Mouse (Mus musculus) c-Kit-positive CD71-positive TER-119-positive erythroid progenitor cells, embryonic 14.5 days (primary cell): ENCODE results near the gene Kirrel3.

Source experiments
- DNase-seq: peaks from one replicate; pipeline ENCODE4 v3.0.0-alpha.2; 2013; ENCODE audit warnings: low spot score

Gene Kirrel3

DNA sequence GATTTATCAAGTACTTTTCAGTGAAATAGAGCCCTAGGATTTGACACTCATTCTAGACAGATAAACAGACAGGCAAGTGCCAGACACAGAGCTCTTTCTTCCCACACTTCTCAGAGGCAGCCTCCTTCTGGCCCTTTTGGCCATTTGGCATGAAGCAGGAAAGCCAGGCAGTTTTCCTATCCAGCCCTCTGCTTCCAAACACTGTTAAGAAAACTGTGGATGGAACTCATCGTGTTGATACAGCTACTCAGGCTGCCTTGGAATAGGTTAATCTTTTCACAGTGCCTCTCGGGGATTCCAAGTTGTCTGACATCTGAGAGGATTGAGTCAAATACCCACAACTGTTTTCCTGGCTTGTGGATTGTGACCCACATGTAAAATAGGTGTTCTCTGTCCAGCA lies 401.5 kb downstream of the Kirrel3 start:
- DNase-seq = no peak

DNA sequence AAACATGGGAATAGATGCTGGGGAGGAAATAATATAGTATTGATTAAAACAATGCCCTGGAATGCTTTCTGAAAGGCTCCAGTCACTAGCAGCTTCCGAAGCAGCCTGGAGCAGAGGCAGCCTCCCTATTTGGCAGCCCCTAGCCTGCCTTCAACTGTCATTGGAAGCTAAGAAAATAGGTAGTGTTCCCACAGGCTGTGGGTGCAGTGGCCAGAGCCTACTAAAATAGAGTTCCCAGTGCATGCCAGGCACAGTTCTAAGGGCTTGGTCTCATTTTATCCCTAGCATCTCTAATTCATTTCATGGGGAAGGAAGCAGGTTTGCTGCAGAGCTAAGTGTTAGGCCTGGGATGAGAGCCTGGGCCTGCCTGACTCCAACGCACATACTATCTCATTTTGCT lies 402.6 kb downstream of the Kirrel3 start:
- DNase-seq = no peak

DNA sequence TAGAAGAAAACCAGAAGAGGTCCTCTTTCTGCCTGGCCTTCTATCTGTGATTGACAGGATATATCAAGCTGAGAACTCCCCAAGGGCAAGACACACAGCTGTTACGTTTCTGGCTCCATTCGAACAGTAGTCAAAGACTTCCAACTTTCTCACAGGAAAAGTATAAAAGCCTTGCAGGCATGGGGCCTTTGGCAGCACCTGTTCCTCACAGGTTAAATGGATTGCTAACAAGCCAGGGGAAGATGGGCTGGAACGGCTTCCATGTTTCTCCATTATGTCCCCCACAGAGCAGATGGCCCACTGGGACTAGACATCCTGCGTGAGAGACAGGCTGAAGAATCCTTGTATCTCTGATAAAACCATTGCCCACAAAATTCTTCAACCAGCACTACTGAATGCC lies 415.5 kb downstream of the Kirrel3 start:
- no peak for DNase-seq

DNA sequence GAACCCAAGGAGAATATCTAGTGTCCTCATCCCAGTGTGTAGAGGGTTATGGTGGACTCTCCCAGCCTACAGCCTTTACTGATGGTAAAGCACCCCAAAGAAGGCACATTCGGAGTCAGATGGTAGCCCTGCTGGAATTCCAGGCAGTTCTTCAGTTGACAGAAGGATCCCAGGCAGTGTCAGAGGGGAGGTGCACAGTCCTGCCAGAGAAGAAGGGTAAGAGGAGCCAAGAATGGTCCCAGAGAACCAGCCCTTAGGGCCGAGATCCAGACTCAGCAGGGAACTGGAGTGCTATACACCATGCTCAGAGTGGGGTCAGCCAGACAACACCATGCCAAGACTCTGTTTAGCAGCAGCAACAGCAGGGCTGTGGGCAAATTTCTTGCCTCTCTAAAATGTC lies 416.2 kb downstream of the Kirrel3 start:
- no peak for DNase-seq

DNA sequence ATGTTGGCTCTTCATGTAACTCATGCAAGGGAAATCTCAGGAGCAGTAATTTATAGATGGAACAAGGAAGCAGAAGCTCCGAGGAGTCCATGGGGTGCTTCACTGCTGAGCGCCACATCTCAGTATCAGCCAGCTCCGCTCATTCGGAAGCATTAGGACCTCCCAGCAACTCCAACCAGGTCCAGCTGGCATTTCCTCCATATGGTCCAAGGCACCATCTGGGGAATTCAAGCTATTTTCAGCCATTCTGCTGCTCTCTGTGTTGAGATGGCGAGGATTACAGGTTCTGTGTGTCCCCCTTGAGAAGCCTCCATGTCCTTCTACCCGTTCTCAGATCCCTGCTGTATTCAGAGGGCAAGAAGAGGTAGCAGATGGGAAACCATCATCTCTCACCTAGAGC lies 419.5 kb downstream of the Kirrel3 start:
- DNase-seq = no peak

DNA sequence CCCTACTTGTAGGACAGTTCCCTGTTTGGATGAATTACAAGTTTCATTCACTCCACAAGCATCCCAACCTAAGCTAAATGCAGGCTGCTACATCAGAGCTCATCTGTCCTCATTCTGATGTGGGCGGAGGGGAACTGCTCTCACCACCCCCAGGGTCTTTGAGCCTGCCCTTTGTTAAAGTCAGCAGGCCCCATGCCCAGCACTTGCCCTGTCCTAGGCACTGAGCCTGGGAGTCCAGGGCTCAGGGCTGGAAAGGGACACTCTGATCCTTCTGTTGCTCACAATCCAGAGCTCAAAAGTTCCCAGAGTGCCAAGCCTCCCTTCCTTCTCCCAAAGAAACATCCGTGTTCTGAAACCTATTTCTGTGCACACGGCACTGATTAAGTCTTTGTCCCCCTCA lies 422.3 kb downstream of the Kirrel3 start:
- DNase-seq = no peak

DNA sequence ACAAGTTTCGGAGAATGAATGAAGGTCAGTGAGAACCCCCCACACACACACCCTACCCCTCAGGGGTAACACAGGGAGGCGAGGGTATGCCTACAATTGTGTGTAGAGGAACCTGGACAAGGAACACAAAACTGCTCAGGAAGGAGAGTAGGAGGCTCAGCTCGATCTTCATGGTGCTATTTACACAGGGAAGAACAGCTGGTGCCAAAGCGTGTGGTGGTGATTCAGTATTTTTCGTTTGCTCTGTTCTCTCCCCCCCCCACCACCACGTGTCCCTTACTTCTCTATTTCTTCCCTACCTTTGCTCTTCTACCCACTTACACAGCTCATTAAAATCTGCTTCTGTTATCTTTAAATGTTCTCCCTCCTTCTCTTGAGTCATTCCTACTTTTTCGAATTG lies 426.1 kb downstream of the Kirrel3 start:
- DNase-seq = no peak

DNA sequence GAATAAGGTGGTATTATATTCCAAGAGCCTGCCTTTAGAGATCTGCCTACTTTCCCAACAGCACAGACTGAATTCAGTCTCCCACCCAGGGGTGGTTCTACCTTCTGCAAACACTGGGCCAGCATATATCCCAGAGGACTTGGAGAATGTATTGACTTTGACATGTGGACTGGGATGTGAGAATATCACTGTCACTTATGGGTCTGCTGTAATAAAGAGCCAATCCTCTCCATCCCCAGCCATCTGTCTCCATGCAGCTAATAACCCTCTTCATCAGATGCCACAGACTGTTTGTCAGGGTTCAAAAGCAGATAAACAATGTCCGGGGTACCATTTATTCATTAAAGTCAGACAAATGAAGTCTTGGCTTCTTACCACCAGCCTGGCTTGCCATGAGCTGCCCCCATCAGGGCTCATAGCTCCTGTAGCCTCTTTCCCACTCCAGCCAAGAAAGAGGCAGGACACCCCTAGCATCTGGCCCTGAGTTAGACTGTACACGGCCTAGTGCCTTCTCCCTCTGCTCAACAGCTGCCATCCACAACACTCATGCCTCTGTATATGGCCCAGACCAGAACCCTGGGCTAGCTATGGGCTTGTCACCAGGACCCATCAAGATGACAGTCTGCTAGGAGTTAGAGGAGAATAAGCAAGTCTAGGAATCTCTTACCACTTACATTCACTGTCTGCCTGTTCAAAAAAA lies 426.7 kb downstream of the Kirrel3 start:
- DNase-seq = no peak

DNA sequence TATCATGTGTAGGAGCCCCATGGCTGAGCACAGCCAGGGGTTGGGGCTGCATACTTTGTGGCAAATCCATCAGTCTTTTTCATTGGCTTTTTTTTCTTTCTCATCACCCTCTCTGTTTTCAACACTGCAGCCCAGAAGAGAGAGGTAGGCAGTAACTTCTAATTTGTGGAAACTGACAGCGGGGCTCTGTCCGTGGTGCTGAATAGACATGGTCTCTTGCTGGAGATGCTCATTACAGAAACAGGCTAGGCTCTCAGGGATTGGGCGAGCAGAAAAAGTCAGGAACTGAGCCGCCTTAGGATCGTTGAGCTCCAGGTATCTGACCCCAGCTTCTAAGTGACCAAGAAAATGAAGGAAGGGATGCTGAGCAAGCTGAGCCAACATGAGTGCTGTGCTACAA lies 427.3 kb downstream of the Kirrel3 start:
- DNase-seq = peak; percentile 26

DNA sequence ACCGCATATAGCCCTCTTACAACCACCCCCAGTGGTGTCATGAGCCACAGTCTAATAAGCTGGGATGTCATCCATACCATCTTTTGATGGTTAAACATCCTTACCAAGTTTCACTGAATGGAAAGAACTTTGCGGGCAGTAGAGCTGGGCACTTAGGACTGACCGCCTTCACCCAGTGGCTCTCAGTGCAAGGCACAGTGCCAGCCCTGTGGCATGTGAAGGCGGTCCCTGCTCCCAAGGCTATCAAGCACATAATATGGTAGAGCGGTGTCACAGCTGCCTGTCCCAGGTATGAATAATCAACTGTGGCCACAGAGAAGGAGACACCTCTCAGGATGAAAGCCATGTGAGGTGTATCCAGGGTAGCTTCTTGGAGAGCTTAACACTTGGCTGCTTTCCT lies 433.3 kb downstream of the Kirrel3 start:
- no peak for DNase-seq

DNA sequence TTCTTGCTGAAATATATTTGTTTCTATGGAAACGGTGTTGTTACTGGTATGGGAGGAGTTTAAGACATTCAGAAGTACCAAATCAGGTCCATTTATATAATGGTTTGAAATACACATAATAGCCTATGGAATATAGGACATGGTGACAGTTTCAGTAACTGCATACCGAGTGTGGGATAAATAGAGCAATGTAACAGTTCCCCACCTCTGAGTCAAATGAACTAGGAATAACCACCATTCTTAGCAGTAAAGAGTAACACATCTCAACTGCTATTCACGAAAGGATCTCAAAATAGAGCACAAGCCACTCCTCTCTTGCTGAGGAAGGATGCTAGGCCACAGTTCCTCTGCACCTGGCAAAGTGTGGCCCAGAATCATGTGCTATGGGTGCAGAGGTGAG lies 434.4 kb downstream of the Kirrel3 start:
- no peak for DNase-seq

DNA sequence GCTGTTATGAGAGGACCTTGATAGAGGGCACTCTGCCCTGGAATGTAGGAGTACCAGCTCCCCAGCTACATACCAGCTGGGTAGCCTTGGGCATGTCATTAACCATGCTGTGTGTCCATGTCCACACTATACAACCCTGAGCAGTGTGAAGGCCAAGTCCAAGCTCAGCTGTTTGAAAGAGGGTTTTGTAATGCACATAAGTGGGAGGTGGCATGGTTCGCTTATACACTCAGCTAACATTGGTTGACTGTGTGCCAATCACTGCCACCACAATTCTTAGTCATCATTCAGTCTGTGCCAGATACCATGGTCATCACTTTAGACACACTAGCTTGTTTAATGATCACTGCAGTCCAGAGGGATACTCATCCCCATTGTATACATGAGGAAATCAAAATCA lies 436.2 kb downstream of the Kirrel3 start:
- no peak for DNase-seq

DNA sequence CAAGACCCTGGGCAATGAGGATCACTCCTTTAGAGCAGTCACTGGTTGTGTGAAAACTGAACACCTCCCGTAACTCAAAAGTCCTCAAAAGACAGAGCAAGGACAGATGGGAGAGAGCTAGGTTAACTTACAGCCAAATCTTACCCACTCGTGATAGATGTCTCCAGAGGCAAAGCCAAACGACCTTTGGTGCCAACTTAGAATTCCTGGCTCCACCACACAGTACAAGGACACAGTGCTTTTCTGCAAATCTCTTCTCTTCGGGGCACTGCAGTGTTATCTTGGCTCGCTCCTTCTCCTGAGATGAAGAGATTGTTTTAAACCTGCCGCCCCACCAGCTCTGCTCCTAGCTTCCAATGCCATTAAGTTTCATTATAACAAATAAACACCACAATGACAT lies 437.0 kb downstream of the Kirrel3 start:
- no peak for DNase-seq

DNA sequence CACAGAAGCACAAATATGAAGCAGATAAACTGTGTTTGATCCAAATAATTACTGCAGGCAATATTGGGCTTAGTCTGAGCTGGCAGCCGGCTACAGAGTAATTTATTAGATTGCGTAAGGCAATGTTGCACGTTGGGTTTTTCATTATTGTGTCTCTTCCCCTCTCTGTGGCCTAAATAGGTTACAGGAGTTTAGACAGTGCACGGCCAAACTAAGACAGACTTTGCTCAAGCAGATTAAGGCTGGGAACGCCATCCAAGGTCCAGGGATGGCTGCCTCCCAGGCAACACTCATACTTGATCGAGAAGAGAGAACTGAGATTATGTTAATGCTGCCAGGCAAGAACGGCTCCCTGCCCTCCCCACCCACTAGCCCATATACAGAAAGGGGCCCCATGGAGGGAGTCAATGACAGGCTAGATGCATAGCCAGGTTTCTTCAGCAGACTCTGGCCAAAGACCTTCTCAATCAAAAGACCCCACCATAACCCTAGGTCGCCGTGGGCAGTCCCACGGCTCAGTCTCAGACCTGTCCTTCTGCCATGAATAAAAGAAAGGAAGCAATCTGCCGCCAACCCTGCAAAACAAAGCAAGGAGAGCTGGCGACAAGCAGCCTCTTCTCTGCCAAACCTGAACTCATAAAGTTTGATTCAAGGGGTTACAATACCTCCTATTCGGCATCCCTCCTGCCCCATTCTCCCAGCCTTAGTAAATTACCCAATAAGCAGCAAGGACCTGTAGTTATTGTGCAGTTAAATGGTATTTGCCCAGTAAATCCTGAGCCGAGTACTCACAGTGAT lies 437.6 kb downstream of the Kirrel3 start:
- DNase-seq = no peak

DNA sequence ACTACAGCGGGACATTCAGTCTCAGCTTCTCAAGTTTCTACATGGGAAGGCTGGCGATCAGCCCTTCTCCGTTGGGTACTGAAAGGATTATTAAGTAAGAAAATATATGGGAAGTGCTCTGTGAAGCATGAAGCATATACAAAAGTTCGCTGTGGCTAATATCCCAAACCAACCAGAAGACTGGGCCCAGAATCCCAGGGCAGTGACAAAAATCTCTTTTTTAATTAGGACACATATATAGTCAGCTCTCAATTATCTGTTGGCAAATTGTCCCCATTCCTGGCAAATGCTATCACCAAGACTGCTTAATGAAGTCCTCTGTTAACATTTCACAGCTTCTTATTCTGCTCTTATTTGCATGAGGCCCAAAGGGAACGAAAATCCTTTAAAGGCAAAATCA lies 439.9 kb downstream of the Kirrel3 start:
- DNase-seq = no peak

DNA sequence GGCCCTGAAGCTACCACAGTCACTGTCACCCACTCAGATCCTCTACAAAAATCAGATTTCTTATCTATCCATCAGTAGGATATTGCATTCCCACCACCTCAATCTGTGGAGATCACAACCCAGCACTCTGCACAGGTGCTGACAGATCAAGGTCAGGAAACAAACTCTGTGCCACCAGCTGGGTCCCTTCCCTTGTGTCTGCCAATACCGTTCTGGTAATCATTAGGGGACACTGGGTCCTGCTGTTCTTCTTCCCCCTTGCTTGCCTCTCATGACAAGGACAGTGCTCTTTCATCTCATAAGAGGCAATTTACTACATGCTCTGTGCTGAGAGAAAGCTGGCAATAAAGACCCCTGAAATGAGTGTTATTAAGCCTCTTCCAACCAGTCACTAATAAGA lies 444.7 kb downstream of the Kirrel3 start:
- no peak for DNase-seq

DNA sequence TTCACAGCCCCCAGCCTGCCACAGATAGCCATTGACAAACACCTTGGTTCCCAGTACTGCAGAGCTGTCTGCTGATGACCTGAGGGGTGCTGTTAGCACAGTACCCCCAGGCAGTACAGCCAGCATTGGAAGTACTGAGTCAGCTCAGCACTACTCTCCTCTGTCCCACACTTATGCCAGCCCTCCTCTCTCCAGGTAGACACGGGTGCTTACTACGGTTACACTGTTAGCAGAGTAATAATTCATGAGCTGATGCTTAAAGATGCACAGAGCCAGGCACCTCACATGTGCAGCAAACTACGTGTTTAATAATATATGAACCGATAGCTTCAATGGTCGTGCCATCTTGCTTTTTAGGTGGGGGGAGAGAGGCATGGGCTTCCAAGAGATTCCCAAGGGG lies 452.4 kb downstream of the Kirrel3 start:
- no peak for DNase-seq

DNA sequence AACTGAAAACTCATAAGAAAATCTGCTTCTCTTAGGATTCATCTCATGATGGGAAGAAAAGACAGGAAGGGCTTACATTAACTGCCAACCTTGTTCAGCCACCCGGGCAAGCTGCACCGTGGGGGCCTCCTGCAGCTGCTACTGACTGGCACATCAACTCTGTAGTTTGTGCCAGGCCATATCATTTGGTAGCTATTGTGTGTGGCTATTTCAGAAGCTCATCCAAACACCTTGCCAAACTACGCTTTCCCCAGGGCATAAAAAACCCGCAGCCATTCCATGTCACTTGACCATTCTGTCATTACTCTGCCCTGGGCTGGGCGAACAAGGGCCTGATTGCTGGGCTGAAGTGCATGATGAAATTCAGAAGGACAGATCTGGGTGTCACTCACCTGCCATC lies 453.9 kb downstream of the Kirrel3 start:
- no peak for DNase-seq

DNA sequence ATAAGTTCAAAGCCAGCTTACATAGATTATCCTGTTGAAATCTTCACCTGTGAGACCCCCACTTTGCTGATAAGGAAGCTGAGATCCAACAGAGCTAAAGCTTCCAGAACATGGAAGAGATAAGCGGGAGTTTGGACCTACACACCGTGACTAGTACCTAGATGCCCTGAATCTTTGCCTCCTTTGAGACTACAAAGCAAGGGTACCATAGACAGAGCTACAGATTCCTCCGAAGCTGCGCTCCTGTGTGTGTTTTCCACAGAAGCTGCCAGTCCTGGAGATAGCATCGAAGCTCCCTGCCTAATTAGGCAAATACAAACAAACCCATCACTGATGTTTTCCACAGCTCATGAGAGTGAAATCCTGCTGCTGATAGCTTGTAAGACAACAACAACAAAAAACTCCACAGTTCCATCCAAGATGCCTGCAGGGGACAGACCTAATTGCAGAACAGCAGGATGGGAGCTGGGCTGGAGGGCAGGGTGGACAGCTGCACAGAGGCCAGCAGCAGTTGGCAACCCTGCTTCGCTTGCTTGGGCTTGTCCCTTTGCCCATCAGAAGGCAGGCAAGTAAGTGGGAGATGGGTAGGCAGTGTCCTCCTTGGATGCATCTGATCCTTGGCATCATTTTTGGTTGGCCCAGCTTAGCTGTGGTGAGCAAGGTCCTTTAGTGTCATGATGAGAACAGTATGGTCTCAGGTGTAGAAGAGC lies 456.6 kb downstream of the Kirrel3 start:
- DNase-seq = no peak

DNA sequence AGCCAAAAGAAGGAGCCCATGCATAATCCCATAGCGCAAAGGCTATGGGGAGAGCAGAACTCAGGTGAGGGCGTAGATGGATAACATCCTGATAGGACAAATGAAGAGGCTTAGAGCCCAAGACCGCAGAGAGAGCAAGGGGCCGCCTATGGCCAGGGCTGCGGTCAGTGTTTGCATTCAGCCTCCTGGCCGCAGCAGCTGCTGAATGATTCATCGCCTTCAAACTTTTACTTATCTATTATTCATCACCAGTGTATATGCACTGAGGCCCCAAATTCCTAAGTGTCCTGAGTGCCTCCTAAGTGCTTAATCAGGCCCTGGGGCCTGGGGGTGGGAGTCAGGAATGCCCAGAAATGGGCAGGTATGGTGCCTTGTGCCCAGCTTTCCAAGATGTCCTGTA lies 457.3 kb downstream of the Kirrel3 start:
- DNase-seq = no peak

DNA sequence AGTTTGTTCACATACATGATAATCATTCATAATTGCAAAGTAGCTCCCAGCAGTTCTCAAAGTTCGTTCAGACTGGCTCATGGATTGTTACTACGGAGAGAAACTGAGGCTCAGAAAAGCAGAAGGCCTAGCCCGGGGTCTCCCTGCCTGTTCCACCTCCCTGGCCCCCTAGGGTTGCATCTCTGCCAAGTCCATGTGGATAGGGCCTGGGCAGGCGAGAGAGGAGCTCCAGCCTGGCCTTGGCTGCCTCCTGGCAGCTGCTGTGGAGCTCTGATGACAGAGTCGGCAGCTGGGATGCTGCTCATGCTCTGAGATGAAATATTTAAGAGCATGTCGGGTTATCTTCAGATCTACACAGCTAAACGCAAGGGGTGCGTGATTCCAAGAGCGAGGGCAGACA lies 459.6 kb downstream of the Kirrel3 start:
- DNase-seq = no peak

DNA sequence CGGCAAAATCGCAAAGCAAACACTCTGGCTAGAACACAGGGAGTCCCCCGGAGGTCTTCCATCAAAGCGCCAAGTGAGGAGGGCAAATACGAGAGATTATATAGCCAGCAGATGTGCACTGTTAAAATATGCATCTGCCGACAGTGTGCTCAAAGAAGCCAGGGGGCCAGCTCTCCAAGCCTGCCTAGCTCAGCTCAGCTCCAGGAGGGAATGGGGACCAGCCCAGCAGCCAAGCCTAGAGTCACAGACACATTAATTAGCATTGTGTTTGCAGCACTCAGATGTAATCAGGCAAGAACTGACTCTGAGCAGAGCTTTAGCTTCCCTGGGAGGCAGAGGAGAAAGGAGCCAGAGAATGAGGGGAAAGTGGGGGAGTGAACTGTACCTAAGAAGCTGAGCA lies 461.6 kb downstream of the Kirrel3 start:
- no peak for DNase-seq

DNA sequence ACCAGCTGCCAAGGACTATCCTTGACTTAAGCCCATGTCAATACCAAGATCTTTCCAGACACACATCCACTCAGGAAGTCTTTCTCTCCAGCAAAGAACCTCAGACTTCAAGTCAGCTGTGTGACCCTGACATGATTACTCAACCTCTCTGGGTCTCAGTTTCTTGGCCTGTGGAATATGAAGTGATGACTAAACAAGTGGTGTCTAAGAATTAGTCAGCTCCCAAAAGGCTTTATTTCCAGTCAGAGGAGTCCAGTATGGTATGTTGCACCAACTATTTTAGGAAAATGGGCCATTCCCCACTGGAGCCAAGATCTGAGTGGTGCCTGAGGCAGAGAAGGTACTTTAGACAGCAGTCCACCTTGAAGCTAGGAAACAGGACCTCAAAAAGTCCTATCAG lies 462.0 kb downstream of the Kirrel3 start:
- no peak for DNase-seq
